Mouse (Mus musculus): ENCODE data around the gene Pkig.
"Not testable (repeated sequence)": the region's sequence is repeated elsewhere in the genome, so short reads cannot be mapped to it uniquely, and the experiment has no call there.

The Pkig gene

DNA sequence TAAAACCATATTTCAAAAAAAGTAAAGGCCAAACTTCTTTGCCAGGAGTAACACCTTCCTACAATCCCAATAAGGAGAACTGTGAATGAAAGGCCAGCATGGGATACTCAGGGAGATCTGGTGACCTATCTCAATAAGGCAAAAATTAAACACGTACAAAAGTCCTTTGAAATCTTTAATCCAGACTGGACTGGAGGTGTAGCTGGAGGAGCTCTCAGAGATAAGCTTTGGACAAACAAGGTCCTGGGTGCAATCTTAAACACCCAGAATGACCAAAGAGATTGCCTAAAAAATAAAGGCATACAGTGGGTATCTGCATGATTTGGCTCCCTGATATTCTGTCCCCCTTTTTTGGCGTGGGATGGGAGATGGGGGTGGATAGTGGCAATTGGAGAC lies 14.6 kb upstream of the Pkig start:
- DNase-seq (ENCODE audit: low read depth, low spot score) = no peak

DNA sequence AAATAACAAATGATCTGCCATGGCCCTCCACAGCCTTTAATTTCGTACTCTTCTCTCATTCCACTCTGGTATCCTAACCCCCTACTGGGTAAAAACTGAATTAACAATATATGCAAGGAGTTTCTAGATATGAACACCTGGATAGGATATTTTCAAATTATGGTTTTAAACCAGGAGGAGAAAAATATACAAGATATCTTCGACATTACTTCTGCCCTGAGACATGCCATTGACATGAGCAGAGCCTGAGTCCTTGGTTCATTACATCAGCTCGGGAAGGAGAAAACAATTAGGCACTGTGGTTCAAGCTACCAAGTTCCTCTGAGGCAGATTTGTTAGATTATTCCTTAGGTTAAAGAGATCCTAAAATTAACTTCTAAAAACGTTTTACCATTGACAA lies 14.1 kb upstream of the Pkig start:
- DNase-seq (ENCODE audit: low read depth, low spot score) = no peak

DNA sequence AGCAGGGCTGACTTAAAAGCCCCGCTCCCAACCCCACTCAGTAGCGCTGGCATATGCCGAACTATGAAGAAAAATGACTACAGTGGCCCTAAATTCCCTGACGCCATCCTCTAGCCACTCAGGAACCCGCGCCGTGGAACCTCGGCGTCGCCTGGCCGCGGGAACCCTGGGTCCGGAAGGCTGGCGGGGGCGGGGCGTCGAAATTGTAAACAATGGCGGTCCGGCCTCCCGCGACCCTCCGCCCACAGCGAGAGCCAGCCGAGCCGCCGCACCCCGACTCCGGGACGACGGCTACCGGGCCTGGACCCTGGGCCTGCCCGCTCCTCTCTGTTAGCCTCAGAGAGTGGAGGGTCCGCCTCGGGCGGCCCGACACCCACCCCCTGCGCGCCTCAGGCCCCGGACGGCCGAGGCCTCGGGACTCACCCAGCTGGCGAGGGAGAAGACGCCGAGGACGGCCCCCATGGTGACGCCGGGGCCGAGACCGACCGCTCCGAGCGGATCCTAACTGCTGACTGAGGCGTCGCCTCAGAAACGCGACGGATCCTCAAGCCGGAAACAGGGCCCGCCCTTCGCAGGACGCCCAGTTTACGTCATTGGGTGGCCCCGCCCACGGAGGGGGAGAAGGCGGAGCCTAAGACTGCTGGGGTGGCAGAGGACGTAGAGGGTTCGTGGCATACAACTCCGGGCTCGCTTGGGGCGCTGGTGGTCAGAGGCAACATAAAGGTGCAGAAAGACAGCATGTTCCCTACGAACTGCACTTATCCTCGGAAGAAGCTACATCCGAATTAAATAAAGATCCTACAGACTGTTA lies 13.4 kb upstream of the Pkig start, which contains the start of gene Serinc3:
TSS of gene Serinc3 (minus strand) at position 557 of the 811 bp plus-strand sequence.
- DNase-seq (ENCODE audit: low read depth, low spot score) = peak; percentile 96

DNA sequence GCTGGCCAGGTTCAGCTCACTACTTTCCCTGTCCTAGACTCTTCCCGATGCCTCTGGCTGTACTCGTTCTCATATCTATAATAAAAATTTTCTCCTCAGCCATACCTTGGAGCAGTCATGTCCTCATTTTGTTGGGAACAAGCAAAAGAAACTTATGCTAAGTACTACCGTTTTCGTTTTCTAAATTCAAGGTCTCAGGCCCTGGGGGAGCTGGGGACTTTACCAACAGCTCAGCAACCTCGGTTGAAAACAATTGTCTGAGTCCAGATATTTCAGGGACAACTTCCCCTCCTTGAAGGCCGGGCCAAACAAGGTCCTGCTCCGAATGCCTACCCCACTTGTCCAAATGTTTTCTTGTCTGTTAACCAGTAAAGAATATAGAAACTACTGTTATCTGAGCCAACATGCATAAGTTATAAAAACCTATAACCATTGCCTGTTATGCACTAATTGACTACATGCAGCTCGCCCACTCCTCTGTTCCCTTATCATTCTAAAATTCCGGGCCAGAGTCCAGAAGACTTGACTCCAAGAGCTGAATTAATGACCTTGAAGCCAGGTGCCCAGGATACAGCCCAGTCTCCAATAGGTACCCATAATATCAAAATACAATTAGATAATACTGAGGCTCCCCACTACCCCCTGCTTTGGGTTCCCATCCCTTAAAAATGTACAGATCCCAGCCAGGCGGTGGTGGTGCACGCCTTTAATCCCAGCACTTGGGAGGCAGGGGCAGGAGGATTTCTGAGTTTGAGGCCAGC lies 12.3 kb upstream of the Pkig start:
- DNase-seq (ENCODE audit: low read depth, low spot score) = no peak

DNA sequence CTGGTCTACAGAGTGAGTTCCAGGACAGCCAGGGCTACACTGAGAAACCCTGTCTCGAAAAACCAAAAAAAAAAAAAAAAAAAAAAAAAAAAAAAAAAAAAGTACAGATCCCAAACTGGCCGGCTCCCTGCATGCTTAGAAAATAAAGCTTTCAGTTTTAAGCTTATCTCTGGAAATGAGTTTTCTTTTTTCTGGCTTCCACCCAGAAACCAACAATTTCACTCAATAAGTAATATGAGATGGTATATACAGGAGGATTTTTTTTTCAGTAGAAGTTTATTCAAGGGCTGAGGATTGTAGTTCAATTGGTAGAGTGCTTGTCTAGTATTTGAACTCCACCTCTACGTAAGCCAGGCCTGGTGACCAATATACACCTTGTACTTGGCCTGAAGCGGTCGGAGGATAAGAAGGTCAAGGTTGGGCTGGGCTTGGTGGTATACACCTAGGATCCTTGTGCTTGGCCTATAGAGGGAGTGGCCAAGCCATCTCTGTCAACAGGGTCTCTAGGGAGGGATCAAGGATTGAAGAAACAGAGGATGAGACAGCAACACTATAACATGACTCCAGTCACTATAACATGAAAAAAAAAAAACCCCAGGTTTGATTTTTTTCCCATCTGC lies 11.6 kb upstream of the Pkig start:
- DNase-seq (ENCODE audit: low read depth, low spot score) = peak; percentile 40

DNA sequence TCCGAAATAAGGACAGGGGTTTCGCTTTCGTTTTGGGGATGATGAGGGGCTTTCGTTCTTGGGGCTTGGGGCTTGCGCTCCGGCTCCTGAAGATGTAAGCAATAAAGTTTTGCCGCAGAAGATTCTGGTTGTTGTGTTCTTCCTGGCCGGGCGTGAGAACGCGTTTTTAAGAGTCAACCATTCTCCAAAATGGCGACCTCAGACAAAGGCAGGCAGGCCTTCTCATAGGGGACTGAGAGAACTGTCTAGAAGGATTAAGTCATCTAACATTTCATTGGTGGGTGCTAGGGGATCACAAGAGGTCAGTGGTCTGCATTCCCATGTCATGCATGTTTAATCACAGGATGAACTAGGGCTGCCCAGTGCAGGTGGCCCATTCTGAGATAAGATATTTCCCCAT lies 2.5 kb upstream of the Pkig start:
- not testable (repeated sequence) for DNase-seq (ENCODE audit: low read depth, low spot score)

DNA sequence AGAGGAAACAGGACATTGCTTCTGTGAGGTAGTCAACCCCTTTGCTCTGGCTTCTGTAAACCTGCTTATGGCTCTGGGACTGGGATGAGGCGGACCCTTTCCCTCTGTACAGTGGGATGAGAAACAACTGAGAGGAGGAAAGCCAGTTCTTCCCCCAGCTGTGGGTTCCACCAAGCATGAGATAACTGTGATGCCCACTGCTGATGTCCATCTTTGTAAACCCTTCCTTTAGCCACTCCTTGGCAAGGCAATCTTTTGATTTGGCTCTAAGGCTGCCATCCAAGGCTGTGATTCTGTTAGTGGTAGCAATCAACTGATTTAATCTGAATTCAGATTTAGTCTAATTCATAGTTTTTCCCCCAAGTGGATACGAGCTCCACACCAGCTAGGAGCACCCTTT lies 700 bp upstream of the Pkig start:
- DNase-seq (ENCODE audit: low read depth, low spot score) = no peak

DNA sequence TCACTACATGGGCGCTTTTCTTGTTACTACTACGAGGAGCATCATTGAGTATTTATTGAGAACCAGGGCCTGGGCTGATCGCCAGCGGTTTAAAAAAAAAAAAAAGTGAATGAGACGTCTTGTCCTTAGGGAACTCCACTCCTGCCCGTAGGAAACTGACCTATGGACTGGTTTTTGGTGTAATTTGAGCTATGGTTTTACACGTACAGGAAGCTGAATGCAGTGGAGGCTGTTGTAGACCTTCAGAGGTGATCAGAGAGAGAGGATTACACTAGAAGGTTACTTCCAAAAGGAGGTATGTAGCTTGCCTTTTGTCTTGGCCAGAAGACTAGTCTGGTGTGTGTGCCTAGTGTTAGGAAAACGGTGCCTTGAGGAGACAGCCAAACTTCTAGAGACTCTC lies 755 bp downstream of the Pkig start:
- DNase-seq (ENCODE audit: low read depth, low spot score) = peak; percentile 5

DNA sequence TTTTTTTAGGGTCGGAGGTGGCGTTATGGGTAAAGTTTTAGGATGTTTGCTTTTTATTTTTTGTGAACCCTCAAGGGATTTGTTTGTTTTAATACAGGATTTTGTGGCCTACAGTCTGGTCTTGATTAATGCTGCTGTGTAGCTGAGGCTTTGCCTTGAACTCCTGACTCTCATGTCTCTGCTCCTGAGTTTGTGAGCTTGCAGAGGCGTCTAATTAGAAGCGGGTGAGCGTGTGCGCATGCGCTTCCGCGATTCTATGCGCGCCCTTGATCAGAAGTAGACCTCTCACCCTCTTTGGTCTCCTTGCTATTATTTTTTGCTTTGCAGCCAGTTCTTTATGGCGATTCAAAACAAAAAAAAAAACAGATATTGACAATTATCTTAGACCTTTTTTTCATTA lies 1.2 kb downstream of the Pkig start:
- peak; percentile 8 for DNase-seq (ENCODE audit: low read depth, low spot score)

DNA sequence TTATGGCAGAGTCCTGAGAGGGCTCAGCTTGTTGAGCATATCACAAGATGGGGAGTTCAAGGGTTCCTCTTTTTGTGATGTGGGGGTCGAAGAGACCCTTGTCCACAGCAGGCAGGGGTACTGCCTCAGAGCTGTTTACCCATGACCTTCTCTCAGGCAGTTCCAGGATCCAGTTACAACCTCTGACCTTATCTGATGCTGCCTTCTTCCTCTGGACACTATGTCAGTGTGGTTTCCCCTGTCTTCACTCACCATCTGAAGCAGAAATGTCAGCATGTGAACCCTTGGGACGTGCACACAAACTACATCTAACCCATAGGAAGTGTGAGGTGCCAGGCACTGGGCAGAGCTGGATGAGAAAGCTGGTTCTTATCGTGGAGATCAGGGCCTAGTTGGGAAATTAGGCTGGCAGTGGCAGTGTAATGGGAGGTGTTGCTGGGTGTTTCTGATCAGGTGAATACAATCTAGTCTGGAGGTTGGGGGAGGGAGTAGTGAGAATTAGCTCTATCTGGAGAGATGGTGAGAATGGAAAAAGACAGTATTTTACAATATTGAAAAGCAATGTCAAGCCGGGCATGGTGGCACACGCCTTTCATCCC lies 2.0 kb downstream of the Pkig start:
- DNase-seq (ENCODE audit: low read depth, low spot score) = no peak

DNA sequence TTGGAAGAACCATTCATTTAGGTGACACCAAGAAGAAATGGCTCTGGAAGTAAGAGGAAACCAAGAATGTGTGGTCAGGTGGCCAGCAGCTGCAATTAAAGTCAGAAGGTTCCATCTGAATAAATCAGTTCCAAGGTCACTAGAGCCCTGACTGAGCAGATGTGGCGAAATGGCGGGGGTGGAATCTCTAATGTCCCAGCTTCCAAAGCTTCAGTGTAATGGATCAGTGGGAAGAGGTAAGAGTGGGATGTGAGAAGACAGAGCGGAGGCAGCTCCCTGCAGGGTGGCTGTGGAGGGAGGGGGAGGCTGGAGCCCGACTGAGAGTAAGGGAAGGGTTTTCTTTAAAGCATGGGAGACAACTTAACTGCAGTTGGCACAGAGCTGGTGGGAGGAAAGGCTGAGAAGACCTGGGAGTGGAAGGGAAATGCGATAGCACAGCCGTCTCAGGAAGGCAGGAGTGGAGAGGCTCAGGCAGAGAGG lies 3.2 kb downstream of the Pkig start:
- no peak for DNase-seq (ENCODE audit: low read depth, low spot score)

DNA sequence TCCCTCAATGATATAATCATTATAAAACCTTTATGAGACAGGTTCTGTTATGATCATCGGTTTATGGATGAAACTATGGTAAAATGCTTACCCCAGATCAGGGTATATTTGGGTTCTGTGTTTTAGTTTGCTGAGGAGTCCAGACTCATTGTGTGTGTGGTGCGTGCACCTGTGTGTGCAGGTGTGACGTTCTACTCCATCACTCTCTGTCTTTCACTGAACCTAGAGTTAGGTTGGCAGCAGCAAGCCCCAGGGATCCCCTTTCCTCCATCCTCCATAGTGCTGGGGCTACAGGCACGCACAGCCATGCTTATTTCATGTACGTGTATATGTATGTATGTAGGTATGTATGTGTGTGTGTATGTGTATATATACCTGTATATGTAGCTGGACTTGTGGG lies 3.9 kb downstream of the Pkig start:
- DNase-seq (ENCODE audit: low read depth, low spot score) = no peak

DNA sequence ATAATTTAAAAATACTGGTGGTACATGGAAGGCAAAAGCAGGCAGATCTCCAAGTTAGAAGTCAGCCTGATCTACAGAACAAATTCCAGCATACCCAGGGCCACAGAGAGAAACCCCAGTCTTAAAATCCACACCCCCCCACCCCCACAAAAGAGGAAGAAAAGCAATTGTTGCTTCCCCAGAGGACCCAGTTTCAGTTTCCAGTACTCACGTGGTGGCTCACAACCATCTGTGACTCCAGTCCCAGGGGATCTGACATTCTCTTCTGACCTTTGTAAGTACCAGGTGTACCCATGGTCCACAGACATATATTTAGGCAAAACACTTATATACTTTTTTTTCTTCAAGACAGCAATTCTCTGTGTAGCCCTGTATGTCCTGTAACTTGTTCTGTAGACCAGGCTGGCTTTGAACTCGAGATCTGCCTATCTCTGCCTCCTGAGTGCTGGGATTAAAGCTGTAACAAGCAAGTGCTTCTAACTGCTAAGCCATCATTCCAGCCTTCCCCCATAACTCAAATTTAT lies 4.6 kb downstream of the Pkig start:
- DNase-seq (ENCODE audit: low read depth, low spot score) = no peak

DNA sequence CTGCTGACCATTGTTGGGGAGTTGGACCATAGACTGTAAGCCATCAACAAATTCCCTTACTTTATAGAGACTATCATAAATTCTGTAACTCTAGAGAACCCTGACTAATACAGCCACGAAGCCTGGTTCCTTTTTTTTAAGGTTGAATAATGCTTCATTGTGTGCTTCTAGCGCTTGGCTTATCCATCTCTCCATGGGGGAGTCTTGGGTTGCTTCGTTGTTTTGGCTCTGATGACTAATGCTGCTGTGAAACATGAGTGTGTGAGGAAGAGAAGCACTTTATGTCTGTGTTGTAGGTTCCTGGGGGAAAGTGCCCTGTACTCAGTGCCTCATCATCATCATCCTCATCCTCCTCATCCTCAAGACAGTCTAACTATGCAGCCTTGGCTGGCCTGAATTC lies 5.7 kb downstream of the Pkig start:
- DNase-seq (ENCODE audit: low read depth, low spot score) = no peak

DNA sequence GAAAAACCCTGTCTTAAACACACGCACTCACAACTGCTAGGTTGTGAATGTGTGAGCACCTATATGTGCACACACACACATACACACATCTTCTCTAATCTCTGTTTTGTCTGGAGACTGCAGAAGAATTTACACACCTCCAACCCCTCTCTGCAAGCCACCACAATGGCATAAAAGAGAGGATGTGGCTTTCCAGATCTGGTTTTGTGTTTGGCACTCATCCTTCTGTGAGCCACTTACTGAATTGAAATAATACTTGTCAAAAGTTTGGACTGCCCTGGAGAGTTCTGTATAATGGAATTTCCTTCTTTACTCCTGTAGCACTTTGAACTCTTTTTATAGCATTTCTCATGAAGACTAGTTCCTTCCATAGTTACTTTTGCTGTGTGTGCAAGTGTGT lies 8.9 kb downstream of the Pkig start:
- DNase-seq (ENCODE audit: low read depth, low spot score) = no peak

DNA sequence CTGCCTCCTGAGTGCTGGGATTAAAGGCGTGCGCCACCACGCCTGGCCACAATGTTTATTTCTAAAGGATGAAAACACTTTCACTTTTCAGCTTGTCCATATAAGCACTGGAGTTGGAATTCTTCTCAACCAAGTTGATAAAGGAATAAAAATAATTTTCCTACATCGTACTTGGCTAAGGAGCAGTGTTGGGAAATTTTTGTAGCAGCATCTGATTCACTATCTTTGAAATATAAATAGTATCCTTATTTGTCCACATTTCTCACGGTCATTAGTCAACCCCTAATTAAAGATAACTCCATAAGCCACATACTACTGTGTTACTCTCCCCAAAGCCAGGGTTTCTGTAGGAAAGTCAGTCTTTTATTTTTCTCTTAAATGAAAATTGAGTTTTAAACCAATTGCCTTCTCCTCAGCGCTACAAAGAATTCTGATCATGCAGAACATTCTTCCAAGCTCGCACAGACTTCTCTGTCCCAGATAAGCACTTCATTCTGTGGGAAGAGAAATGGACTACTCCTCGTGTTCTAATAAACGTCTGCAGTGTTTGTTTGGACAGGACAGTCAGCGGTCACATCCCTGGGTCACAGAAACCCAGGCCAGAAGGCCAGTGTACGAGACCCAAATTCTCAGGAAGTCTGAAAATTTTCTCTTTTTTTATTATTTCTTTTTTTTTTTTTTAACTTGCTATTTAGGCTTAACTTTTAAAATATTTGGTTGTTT lies 12.8 kb downstream of the Pkig start:
- no peak for DNase-seq (ENCODE audit: low read depth, low spot score)

DNA sequence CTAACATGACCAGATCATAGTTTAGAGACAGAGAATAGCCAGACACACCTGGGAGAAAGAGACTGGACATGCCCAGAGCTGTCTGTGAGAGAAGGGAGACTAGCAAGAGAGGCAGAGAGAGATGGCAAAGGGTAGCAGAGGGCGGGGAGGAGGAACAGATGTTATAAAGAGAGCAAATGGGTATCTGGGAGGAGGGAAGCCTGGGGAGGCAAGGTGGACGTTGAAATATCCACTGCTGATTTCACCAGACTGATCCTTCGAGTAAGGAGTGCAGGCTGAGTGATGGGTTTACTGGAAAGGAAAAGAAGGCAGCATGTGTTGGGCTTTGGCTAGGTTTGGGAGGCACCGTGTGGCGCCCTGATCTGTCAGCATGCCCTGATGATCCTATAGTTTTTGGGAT lies 16.2 kb downstream of the Pkig start:
- DNase-seq (ENCODE audit: low read depth, low spot score) = no peak

DNA sequence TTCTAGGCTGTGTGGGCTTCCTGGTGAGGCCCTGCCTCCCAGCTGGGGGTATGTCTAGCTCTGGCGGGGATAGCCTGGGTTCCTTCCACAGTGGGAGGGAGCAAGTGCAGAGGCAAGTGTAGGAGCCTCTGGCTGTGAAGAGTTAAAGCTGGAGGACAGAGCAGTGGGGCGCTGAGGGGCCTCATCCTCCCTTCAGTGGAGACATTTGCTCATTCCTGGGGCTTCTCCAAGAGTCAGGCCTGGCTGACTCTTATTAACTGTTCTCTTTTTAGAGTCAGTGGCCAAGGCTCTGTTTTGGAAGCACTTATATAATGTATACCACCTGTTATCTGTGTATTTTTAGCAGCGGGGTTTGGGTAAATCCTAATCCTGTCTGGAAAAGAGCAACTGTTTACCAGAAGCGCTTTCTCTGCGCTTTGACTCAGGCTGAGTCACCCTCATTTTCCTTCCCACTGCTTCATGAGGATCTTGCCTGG lies 17.0 kb downstream of the Pkig start:
- DNase-seq (ENCODE audit: low read depth, low spot score) = no peak

DNA sequence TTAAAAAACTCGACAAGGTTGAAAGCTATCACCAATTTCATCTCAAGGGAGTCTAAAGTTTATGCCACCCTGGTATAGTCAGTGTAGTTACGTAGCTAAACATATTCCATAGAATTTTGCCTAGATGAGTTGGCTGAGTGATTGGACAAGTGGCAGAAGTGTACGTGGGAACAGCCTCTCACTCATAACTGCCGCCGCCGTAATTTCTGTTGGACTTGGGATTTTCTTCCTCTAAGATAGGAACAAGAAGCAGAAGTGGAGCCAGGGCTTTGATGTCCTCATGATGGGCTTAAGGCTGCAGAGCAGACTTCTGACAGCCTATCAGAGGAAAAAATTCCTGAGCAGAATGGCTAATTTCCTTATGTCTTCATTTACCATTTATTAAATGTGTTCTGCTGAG lies 17.5 kb downstream of the Pkig start:
- DNase-seq (ENCODE audit: low read depth, low spot score) = no peak

DNA sequence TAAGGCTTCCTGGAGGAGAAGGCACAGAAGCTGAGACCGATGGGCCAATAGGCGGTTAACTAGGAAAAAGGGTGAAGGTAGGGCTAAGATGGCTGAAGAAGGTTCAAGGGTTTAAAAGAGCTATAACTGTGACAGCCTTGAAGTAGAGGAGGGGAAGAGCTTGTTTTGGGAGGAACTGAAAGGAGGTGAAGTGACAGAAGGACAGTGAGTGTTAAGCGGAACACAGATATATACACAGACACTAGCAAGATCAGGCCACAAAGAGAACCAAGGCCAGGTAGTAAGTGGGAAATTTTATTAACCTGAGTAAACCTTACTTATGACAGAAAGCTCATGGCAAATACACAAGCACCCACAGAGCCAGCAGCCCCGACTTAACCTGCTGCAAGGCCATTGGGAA lies 18.1 kb downstream of the Pkig start:
- DNase-seq (ENCODE audit: low read depth, low spot score) = no peak

DNA sequence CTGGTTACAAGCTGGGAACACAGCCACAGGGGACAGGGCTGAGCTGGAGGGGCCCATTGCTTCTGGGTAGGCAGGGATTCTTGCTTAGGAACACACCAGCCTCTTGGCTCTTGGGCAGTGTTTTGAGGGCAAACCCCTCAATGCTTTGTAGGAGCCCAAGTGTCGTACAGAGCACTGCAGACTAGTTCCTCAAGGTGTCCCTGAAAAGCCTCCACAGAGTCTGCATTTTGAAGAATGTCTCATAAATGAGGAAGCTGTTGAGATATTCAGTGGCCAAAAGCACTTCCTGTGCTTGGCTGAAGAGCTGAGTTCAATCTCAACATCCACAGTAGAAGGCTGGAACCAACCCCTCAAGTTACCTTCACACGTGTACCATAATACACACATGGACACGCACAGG lies 18.6 kb downstream of the Pkig start:
- no peak for DNase-seq (ENCODE audit: low read depth, low spot score)
